Mouse (Mus musculus) heart, adult 8-10 months (tissue): ENCODE measurements around the gene Bcam. TPM values are rescaled to one million over a fixed set of nuclear protein-coding genes. Genes with fewer than 3 reads are reported as not detected.

Experiments
- DNase-seq: peaks from one replicate; pipeline ENCODE4 v3.0.0; 2022; ENCODE audit warnings: low spot score
- total RNA-seq, 4 experiments: library from RNA; stranded (reverse); gene quantifications; 2 replicates each; pipeline ENCODE4 v1.2.4; 2022

Gene Bcam
- total RNA-seq, 4 experiments from 2014 or later: 185 to 199 (median 197) TPM

DNA sequence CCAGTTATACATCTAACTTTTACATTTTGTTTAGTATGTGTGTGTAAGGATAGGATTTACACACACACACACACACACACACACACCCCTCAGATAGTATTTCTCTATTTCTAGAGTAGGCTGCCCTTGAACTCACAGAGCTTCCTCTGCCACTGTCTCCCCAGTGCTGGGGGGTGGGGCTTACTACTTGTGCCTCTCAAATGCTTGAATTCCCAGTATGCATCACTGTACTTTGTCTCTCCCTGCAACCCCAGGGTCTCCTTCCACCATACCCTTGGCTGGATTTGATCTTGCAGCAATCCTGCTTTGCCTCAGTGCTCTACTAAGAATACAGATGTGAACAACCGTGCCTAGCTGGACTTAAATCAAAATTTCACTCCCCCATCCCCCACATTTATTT lies 16.8 kb downstream of the Bcam start:
- DNase-seq: no peak

DNA sequence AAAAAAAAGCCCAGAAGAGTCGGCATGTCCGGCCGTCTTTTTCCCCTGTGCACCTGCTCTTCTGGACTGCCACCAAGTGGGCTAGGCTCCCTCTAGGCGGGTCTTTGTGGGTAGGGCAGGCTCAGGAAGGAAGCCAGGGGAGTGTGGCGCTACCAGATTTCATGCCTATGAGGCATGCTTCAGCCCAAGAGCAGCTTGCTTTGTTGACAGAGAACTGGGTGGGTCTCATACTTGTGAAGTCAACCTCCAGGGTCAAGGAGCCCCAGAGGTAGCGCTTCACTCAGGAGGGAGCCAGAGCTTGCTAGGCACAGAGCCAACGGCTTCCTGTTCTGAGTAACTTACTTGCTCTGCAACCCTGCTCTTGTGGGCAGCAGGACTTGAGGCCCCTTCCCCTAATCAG lies 17.2 kb downstream of the Bcam start:
- peak; percentile 56 for DNase-seq

DNA sequence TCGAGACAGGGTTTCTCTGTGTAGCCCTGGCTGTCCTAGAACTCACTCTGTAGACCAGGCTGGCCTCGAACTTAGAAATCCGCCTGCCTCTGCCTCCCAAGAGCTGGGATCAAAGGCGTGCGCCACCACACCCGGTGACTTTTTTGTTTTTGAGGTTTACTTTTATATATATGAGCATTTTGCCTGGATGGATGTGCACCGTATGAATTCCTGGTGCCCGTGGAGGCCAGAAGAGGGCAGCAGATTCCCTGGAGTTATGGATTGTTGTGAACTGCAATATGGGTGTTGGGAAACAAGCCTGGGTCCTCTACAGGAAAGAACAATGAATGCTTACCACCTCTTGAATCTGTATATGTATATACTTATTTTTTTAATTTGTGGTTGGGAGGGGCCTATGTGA lies 18.2 kb downstream of the Bcam start:
- DNase-seq: no peak

DNA sequence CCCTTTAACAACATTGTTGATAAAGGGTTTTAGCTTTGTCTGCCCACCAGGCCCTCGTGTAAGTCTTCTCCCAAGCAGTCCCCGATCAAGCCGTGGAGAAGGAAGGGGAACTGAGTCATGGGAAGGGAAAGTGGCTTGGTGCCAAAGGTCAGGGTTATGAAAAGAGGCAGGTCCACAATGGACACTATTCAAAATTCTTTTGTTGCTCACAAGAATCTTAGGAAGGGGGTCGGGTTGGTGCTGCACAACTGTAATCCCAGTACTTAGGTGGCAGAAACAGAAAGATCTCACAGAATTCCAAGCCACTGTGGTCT lies 19.8 kb downstream of the Bcam start:
- no peak for DNase-seq

DNA sequence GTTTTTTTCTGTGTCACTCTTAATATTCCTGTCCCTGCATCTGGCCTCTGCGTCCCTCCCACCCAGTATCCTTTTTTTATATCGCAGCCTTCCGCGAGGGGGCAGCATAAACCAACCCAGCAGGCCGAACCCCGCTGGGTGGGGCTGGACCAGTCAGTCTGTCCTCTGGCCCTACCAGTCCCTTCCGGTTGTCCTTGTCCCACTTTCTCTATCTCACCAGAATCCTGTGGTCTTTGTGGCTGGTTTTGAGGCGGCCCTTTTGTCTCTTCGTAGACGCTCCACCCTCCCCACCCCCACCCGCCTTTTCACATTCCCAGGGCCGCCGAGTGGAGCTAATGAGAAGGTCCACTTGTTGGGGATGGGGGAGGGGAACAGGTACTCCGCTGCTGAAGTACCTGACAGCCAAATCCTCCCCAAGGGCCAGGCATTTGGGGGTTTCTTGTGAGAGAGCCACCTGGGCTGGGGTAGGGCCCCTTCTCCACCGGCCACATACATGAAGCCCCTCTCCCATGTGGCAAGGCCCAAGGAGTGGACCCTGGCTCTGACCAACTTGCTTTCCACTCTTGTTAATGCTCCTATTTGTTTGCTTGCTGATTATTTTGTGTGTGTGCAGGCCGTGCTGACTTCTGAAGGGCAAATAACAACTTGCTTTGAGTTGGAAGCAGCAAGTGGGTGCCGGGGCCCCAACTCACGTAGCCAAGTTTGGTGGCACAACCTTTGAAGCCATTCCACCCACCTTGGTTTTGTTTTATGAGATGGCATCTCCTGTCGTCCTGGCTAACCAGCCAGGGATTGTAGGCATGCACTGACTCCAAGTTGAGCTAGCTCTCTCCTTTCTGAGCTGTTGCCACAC lies 20.4 kb downstream of the Bcam start, which contains the start of gene Nectin2:
Gene Nectin2, minus strand, starts transcription at position 267 of the 853 bp plus-strand sequence.
- DNase-seq: peak; percentile 93

DNA sequence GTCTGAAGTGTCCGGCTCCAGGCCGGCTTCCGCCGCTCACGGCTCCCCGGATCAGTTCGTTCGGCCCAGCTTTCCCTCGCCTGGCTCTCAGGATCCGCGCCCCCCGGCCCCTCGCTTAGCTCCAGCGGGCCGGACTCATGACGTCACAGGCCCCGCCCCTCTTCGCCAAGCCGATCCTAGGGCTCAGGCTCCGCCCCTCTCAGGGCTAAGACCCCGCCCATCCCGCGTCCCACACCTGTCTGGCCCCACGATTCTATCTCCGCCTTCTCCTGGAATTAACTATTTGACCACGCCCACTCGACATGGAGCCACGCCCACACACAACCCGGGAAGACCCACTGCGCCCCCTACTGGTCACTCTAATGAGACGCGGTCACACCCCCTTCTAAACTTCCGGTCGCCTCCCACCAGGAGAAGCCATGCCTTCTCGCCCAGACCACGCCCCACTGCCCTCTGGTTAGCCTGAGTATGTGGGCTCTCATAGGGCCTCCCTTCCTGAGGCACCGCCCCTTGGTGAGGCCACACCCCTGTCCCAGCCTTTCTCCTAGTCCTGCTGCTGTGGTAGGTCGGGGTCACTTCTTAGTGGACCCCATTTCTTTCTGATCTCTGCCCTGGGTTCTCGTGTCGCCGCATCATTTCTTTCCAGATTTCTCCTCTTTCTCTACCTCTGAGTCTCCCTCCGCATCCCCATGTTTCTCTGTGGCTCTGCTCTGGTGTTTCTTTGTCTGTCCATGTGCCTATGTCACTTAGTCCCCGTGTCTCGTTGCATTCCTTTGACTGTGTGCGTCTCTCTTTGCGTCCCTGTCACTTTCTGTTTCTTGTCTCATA lies 21.2 kb downstream of the Bcam start:
- peak; percentile 96 for DNase-seq

DNA sequence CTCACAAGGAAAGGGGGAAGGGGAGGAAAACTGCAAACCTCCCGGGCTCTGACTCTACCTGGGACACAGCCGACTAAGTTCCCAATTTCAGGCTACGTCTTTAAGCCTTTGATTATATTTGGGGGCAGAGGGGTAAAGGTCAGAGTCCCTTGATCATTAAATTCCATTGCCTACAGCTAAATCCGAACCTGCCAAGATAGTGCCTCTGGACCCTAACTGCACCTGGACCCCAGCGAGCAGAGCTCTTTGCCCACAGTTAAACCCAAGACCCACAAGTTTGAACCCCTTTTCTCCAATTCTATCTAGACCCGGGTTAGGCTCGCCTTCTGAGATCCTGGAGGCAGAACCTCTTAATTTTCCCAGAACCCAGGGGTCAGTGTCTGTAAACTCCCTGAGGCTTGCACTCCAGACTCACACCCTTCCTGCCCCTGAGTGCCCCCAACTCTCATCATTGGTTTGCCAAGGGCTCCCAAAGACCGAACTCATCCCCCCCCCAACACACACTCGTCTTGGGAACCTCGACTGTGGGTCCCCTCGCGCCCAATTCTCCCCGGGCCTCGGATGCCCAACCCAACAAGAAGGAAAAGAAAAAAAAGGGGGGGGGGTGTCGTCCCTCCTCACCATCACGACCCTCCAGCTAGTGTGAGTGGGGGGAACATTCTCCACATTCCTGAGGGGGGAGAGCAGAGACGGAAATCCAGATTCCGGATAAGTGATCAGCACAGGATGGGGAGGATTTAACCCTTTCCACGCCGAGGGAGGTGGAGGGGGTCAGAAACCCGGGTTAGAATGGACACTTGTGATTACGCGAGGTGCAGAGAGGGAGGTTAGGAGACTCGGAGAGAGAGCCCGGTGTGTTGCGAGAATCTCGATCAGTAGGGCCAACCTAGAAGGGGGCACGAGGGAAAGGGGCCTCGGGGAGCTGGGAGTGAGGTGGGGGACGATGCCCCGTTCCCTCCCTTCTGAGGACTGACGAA lies 22.3 kb downstream of the Bcam start:
- no peak for DNase-seq

DNA sequence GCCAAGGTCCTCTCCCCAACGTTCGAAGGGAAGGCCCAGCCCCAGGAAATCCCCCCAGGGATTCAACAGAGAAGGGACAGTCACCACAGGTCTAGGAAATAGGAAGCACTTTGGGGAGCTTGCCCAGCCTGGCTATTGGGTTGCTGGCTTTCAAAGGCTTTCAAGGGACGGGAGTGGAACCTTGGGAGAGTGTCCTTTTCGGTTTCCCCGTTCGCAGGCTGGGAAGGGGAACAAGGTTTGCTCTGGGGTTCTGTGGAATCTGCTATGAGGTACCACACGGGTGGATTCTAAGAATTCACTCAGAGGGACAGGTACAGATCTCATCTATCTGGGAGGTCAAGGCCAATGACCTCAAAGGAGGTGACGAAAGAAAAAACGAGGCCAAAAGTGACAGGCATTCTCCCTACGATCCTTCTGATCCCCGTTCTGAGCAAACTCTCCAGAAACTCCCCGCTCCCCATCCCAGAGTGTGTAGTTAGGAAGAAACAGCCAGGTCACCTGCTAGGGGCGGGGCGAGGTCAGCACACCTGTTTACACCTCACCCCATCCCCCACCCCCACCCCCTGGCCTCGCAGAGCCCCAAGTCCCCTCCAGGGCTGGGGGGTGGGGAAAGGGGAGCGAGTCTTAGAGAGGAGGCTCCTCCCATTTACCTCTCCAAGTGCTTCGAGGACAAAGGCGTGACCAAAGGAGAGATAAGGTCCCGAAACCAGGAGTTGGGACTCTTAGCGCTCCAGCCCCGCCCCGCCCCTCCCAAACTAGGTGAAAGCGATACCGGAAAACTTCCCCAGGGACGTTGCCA lies 23.2 kb downstream of the Bcam start:
- no peak for DNase-seq

DNA sequence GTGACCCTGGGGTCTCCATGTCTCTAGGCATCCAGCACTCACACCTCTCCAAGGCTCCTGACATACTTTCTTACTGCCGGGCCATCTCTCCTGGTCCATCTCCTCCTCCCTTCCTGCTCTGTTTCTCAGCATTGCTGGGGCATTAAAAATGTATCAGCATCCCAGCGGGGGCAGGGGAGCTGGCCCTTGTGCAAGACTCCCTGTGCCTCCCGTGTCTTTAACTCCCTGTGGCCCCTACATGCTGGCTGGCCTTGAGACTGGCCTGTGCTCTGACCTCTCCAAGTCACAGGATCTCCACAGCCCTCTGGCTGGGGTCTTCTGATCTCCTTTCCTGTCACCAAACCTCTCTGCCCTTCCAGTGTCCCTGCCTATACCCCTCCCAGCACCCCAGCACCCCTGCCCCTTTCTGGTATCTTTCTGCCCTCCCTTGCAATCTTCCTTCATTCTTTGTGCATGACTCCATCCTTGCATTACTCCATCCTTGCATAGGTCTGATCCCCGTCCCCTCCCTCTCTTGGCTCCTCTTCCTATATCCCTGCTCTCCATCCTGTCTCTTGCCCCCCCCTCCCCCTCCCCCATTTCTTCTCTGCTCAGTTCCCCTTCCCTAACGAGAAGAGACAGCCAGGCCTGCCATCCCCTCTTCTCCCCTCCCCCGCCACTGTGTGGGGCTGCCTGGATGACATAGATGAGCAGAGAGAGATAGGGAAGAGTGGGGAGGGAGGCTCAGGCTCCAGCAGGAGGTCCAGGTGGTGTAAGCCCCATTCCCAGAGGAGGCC lies 24.2 kb downstream of the Bcam start:
- no peak for DNase-seq

DNA sequence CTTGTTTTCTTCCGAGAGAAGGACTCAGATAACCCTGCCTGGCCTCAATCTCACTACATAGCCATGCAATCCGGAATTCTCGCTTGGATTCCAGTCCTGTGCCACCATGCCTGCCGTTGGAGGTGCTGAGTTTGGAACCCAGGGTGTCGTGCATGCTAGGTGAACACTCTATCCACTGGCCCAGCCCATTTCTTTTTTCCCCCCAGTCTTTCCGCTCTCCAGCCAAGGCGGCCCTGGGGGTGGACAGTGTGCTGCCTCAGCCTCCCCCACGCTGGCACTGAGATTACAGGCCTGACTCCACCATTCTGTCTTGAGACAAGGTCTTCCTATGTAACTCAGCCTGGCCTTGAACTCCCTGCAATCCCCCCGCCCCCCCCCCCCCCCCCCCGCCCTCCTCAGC lies 24.8 kb downstream of the Bcam start:
- DNase-seq: no peak

DNA sequence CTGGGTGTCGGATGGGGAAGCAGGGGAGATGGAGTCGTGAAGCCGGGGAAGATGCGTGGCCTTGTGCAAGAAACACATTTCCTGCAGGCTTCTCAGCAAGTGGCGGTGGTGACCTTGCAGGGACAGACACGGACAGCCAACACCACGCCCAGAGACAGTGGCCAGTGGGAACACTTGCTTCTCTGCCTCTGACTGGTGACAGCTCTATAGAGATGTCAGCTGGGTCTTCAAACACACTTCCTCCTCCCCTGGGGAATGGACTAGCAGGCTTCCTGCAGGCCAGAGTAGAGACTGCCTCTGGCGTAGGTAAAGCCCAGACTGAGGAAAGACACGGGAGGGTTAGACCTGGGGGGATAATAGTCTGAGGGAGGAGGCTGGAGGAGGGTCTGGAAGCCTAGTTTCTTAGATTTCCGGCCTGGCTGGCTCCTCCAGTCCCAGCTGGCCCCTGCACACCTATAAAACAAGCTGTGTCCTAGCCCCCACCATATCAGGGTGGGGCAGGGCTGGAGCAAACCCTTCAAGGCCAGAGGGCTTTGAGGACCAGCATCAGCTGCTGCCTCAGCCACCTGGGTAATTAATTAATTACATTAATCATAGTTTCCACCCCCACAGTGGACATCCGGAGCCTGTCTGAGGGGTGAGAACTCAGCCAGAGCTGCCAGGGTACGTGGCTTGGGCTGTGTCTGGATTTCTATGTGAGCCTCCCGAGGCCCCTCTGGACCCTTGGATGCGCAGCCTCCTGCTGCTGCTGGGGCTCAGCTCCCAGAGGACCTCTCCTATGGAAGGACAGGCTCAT lies 26.0 kb downstream of the Bcam start:
- peak; percentile 77 for DNase-seq

DNA sequence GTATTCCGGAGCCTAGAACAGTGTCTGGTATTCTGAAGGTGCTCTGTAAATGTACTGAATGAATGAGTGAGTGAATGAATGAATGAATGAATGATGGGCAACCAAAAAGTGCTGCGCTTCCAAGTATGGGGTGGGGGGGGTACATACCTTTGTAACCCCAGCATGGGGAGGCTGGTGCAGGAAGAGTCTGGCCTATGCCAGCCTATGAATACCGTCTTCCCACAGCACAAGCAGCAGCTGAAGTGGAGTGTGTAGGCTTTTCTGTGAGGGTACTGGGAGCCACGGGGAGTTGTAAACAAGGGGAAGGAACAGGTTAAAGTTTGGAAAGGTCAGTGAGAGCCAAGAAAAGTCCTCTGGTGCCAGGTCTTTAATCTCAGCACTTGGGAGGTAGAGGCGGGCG lies 27.0 kb downstream of the Bcam start:
- DNase-seq: no peak

DNA sequence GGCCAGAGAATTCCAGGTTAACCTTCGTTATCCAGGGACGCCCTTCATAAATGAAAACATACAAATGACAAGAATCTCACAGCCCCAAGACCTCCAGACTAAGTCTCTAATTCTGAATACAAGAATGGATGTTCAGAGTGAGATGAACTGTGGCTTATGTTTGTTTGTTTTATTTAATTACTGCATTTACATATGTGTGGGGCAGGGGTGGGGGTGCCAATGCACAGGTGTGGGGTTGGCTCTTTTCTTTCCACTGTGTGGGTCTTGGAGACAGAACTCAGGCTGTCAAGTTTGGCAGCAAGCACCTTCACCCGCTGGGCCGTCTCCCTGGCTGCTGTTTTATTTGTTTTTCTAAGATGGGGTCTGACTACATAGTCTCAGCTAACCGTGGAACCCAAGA lies 28.3 kb downstream of the Bcam start:
- DNase-seq: no peak

DNA sequence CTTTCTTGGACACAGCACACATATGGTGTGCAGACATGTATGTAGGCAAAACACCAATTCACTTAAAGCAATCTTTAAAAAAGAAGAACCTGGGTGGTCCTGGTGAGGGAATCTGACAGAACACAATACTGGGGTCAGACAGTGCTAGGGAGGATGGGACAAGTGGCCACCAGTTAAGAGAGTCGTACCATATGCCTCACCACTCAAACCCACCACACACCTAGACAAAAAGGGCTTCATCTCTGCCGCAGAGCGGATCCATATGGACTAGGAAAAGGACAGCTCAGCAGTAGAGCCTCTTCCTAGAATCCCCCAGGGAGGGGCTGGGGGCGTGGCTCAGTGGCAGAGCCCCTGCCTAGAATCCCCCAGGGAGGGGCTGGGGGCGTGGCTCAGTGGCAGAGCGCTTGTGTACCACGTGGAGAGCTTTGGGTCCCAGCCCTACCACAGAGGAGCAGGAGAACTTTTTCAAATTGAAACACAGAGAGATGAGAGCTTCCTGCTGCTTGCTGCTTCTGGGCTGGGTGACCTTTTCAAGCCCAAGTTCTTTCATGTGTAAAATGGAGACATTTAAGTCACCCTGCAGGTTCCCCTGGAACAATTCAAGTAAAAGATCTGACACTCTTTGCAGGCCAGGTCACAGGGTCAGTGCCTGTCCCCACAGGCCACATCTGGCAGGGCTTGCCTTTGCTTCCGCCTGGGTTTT lies 29.3 kb downstream of the Bcam start:
- DNase-seq: no peak

DNA sequence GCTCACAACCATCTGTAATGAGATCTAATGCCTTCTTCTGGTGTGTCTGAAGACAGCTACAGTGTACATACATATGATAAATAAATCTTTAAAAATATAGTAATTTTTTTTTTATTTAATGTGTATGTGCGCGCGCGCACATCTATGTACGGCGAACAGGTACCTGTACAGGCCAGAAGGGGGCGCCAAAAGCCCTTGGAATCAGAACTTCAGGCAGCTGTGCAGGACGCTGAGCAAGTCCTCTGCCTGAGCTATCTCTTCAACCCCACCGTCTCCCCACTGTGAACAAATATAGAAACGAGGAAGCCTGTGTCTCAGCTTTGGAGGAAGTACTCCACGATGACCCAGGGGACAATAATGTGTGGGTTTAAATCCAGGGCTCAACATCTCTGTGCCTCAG lies 30.5 kb downstream of the Bcam start:
- no peak for DNase-seq

DNA sequence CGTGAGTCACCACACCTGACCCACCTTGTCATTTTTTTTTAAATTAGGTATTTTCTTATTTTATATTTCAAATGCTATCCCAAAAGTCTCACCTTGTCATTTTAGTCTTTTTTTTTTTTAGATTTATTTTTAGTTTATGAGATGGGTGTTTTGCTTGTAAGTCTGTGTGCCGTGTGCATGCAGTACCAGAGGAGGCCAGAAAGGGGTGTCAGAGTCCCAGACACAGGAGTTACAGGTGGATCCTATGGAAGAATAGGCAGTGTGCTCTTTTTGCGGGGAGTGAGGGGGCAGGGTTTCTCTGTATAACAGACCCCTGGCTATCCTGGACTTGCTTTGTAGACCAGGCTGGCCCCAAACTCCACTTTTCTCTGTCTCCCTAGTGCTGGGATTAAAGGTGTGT lies 32.0 kb downstream of the Bcam start:
- no peak for DNase-seq

DNA sequence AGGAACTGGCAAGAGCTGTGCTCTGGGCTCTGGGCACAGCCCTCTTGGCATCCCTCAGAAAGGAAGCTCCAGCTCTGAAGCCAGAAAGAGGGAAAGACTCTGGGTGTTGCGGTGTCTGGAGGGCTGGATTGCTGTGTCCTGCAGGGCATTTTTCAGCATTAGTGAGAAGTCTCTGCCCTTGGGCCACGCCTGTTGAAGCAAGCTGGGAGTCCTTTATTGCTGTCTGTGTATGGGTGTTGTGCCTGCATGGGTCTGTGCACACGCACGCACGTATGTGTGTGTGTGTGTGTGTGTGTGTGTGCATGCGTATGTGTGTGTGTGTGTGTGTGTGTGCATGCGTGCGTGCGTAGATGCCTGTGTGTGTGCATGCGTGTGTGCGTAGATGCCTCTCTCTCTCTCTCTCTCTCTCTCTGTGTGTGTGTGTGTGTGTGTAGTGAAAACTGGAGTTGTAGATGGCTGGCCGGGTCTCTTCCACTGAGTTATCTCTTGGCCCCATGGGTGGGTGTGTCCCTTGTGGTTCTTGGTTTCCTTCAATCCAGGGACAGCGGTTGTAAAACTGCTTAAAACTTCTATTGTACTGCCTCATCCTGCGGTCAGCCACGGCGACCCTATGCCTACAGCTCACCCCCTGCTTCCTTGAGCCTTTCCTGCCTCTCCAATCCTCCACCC lies 34.3 kb downstream of the Bcam start:
- no peak for DNase-seq

DNA sequence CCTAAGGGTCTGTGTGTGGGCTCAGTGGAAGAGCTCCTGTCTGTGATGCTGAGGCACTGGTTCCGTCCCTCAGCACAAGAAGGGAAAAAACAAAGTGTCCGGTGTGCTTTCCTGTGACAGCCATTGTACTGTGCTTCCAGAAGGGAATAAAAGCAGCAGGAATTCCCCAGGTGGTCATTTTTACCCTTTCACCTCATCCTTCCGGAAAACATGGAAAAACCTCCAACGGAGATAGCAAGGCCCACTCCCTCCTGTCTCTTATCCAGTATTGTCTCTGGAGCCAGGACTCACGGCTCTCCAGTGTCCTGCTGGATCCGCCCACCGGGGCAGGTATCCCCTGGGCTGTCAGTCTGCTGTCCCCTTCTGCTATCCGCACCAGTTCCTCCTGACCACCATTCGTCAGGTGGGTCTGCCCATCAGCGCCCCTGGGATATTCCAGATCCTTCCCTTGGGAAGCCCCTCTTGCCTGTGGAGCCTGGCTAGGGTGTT lies 36.6 kb downstream of the Bcam start:
- no peak for DNase-seq
